Mouse (Mus musculus) small intestine, adult 2 months (tissue): ENCODE measurements around the gene Coro1c.

Experiments used
- CTCF ChIP-seq: fragments of 200-500 bp; IDR thresholded peaks from 2 replicates; pipeline ENCODE4 v1.5.1; 2012; ENCODE audit warnings: low read depth, mild to moderate bottlenecking, control low read depth, inconsistent platforms, low read length, moderate library complexity, mixed read lengths; ENCODE audit not compliant: insufficient replicate concordance, insufficient read length; ENCODE audit errors: extremely low read depth
- POLR2A ChIP-seq: fragments of 200-500 bp; IDR thresholded peaks from 2 replicates; pipeline ENCODE4 v1.6.1; 2012; ENCODE audit warnings: low read depth, mild to moderate bottlenecking, control low read depth, inconsistent platforms, low read length, moderate library complexity

- TF ChIP-seq POLR2A (no peak), CTCF (no peak)
Measured at GRCm38 (mm10) chr5:113832490-113832901, 76.1 kb downstream of the Coro1c start, which contains the start of gene Selplg.
